Mouse (Mus musculus) neural tube, embryonic 15.5 days (tissue): Measurements from ENCODE around the gene Tenm2. TPM values are rescaled to one million over a fixed set of nuclear protein-coding genes. Genes with fewer than 3 reads are reported as not detected.

Experiments
- ATAC-seq: fragments of 200-750 bp; cut with Nextera tagmentation; 2 replicates; pipeline ENCODE4 v1.8.0; 2017; ENCODE audit warnings: mild to moderate bottlenecking, moderate TSS enrichment, moderate library complexity; ENCODE audit not compliant: low FRiP score
- H3K27ac ChIP-seq: fragments of 300-500 bp; sonication (generic); replicated peaks from 2 replicates; pipeline ENCODE4 v1.5.1; 2015; ENCODE audit warnings: mild to moderate bottlenecking, inconsistent platforms
- H3K27me3 ChIP-seq: fragments of 300-500 bp; sonication (generic); replicated peaks from 2 replicates; pipeline ENCODE4 v1.6.1; 2015; ENCODE audit warnings: inconsistent platforms
- H3K36me3 ChIP-seq: fragments of 300-500 bp; sonication (generic); 2 replicates; pipeline ENCODE4 v1.6.1; 2015; ENCODE audit warnings: inconsistent platforms
- H3K4me1 ChIP-seq: fragments of 300-500 bp; sonication (generic); 2 replicates; pipeline ENCODE4 v1.6.1; 2015; ENCODE audit warnings: inconsistent platforms
- H3K4me2 ChIP-seq: fragments of 300-500 bp; sonication (generic); 2 replicates; pipeline ENCODE4 v1.6.1; 2015; ENCODE audit warnings: inconsistent platforms, mild to moderate bottlenecking, moderate library complexity
- H3K4me3 ChIP-seq: fragments of 300-500 bp; sonication (generic); replicated peaks from 2 replicates; pipeline ENCODE4 v1.5.1; 2015; ENCODE audit warnings: mild to moderate bottlenecking, inconsistent platforms
- H3K9ac ChIP-seq: fragments of 300-500 bp; sonication (generic); replicated peaks from 2 replicates; pipeline ENCODE4 v1.6.1; 2015; ENCODE audit warnings: mild to moderate bottlenecking, inconsistent platforms
- H3K9me3 ChIP-seq: fragments of 300-500 bp; sonication (generic); replicated peaks from 2 replicates; pipeline ENCODE4 v1.6.1; 2016; ENCODE audit warnings: inconsistent platforms
- WGBS: fragments of 180-500 bp; shearing (Covaris S2); methylation state at CpG from one replicate; pipeline ENCODE4 v1.1.7; 2015; ENCODE audit warnings: mixed read lengths; 5-methylcytosine and 5-hydroxymethylcytosine counted together
- polyA plus RNA-seq: library from polyadenylated mRNA; unstranded; fragments of >200 nt; fragmentation: Nextera tagmentation; extraction: Ambion mirVana; gene quantifications from 2 replicates; pipeline ENCODE4 v1.2.1, GENCODE M21; 2015

Tenm2 gene
- polyA plus RNA-seq, 1 experiment from 2014 or later, result 34.7 TPM

- Histone ChIP-seq H3K36me3 (no peaks in the 10 kb centered on the region), H3K4me2 (no peak overlapping the region), H3K27ac (no peak overlapping the region), H3K4me1 (0 out of 2 replicates have a peak, but pooled peaks cover 5% of the 10 kb centered on the region), H3K9me3 (no peaks in the 10 kb centered on the region), H3K27me3 (no peaks in the 10 kb centered on the region), H3K4me3 (no peak overlapping the region), H3K9ac (no peak overlapping the region)
- no peak for ATAC-seq
- 84% methylated on average over 5 of the region's 5 CpGs for WGBS
Observed at GRCm38 (mm10) chr11:36384696-36385095, 851.1 kb downstream of the Tenm2 start.

- no peak overlapping the region for H3K9ac ChIP-seq
- H3K4me1 ChIP-seq, result peaks cover 7% of the 10 kb centered on the region; the same call in 1 of the 2 replicates
- no peaks in the 10 kb centered on the region for H3K36me3 ChIP-seq
- no peak overlapping the region for H3K4me2 ChIP-seq
- WGBS, result 81% methylated on average over 7 of the region's 7 CpGs
- no peak for ATAC-seq
- H3K4me3 ChIP-seq, result no peak overlapping the region
- no peaks in the 10 kb centered on the region for H3K9me3 ChIP-seq
- no peak overlapping the region for H3K27ac ChIP-seq
- H3K27me3 ChIP-seq, result no peaks in the 10 kb centered on the region
Observed at GRCm38 (mm10) chr11:36371814-36372213, 864.0 kb downstream of the Tenm2 start.

- Histone ChIP-seq H3K4me2 (no peak overlapping the region), H3K27ac (no peak overlapping the region), H3K9me3 (no peaks in the 10 kb centered on the region), H3K36me3 (no peaks in the 10 kb centered on the region), H3K4me3 (no peak overlapping the region), H3K9ac (no peak overlapping the region), H3K4me1 (peaks cover 12% of the 10 kb centered on the region), H3K27me3 (no peaks in the 10 kb centered on the region)
- ATAC-seq, result peak; percentile 62
- 67% methylated on average over 5 of the region's 5 CpGs for WGBS
Observed at GRCm38 (mm10) chr11:36365067-36365466, 870.7 kb downstream of the Tenm2 start.

GRCm38 (mm10) chr11:36364441-36364840 is 871.3 kb downstream of the Tenm2 start:
- 70% methylated on average over 9 of the region's 9 CpGs for WGBS

GRCm38 (mm10) chr11:36362514-36362913 is 873.2 kb downstream of the Tenm2 start:
- Histone ChIP-seq H3K4me2 (no peak overlapping the region), H3K9me3 (no peaks in the 10 kb centered on the region), H3K4me3 (no peak overlapping the region), H3K36me3 (no peaks in the 10 kb centered on the region), H3K9ac (no peak overlapping the region), H3K27me3 (no peaks in the 10 kb centered on the region), H3K4me1 (peaks cover 7% of the 10 kb centered on the region), H3K27ac (no peak overlapping the region)
- ATAC-seq, result no peak
- WGBS, result 73% methylated on average over 8 of the region's 8 CpGs

More at GRCm38 (mm10) chr11:36364441-36364840, 871.3 kb downstream of the Tenm2 start:
- H3K4me1 ChIP-seq, result peaks cover 7% of the 10 kb centered on the region
- H3K9ac ChIP-seq, result no peak overlapping the region
- no peaks in the 10 kb centered on the region for H3K36me3 ChIP-seq
- H3K4me3 ChIP-seq, result no peak overlapping the region
- H3K27ac ChIP-seq, result no peak overlapping the region
- no peak overlapping the region for H3K4me2 ChIP-seq
- H3K27me3 ChIP-seq, result no peaks in the 10 kb centered on the region
- ATAC-seq, result no peak
- H3K9me3 ChIP-seq, result no peaks in the 10 kb centered on the region

GRCm38 (mm10) chr11:36353252-36353651 is 882.5 kb downstream of the Tenm2 start:
- H3K27me3 ChIP-seq, result no peaks in the 10 kb centered on the region
- no peak for ATAC-seq
- H3K9me3 ChIP-seq, result no peaks in the 10 kb centered on the region
- H3K4me1 ChIP-seq, result peaks cover 4% of the 10 kb centered on the region
- no peak overlapping the region for H3K9ac ChIP-seq
- WGBS, result 74% methylated on average over 1 of the region's 1 CpGs
- no peak overlapping the region for H3K4me3 ChIP-seq
- no peaks in the 10 kb centered on the region for H3K36me3 ChIP-seq
- no peak overlapping the region for H3K27ac ChIP-seq
- no peak overlapping the region for H3K4me2 ChIP-seq

GRCm38 (mm10) chr11:36351752-36352151 is 884.0 kb downstream of the Tenm2 start:
- no peaks in the 10 kb centered on the region for H3K9me3 ChIP-seq
- H3K4me2 ChIP-seq, result no peak overlapping the region
- ATAC-seq, result no peak
- H3K4me1 ChIP-seq, result peaks cover 4% of the 10 kb centered on the region
- H3K27ac ChIP-seq, result no peak overlapping the region
- H3K9ac ChIP-seq, result no peak overlapping the region
- 49% methylated on average over 6 of the region's 6 CpGs for WGBS
- no peaks in the 10 kb centered on the region for H3K36me3 ChIP-seq
- H3K4me3 ChIP-seq, result no peak overlapping the region
- H3K27me3 ChIP-seq, result no peaks in the 10 kb centered on the region

GRCm38 (mm10) chr11:36351341-36351740 is 884.4 kb downstream of the Tenm2 start:
- peaks cover 4% of the 10 kb centered on the region for H3K4me1 ChIP-seq
- H3K27me3 ChIP-seq, result no peaks in the 10 kb centered on the region
- H3K9me3 ChIP-seq, result no peaks in the 10 kb centered on the region
- ATAC-seq, result no peak
- WGBS, result 86% methylated on average over 6 of the region's 6 CpGs
- no peak overlapping the region for H3K4me2 ChIP-seq
- H3K9ac ChIP-seq, result no peak overlapping the region
- no peaks in the 10 kb centered on the region for H3K36me3 ChIP-seq
- no peak overlapping the region for H3K27ac ChIP-seq
- H3K4me3 ChIP-seq, result no peak overlapping the region

- ATAC-seq, result no peak
Observed at GRCm38 (mm10) chr11:36350264-36350663, 885.5 kb downstream of the Tenm2 start.

GRCm38 (mm10) chr11:36349856-36350255 is 885.9 kb downstream of the Tenm2 start:
- no peak for ATAC-seq
- H3K27ac ChIP-seq, result no peak overlapping the region
- H3K27me3 ChIP-seq, result no peaks in the 10 kb centered on the region
- no peak overlapping the region for H3K4me3 ChIP-seq
- H3K4me2 ChIP-seq, result no peak overlapping the region
- H3K36me3 ChIP-seq, result no peaks in the 10 kb centered on the region
- WGBS, result 31% methylated on average over 2 of the region's 2 CpGs
- no peak overlapping the region for H3K9ac ChIP-seq
- peaks cover 4% of the 10 kb centered on the region for H3K4me1 ChIP-seq
- H3K9me3 ChIP-seq, result no peaks in the 10 kb centered on the region

More at GRCm38 (mm10) chr11:36350264-36350663, 885.5 kb downstream of the Tenm2 start:
- Histone ChIP-seq H3K36me3 (no peaks in the 10 kb centered on the region), H3K4me1 (peaks cover 4% of the 10 kb centered on the region), H3K9ac (no peak overlapping the region), H3K27me3 (no peaks in the 10 kb centered on the region), H3K9me3 (no peaks in the 10 kb centered on the region), H3K4me3 (no peak overlapping the region), H3K27ac (no peak overlapping the region), H3K4me2 (no peak overlapping the region)
- WGBS, result 70% methylated on average over 1 of the region's 1 CpGs

GRCm38 (mm10) chr11:36341799-36342198 is 894.0 kb downstream of the Tenm2 start:
- H3K36me3 ChIP-seq, result no peaks in the 10 kb centered on the region
- H3K27ac ChIP-seq, result no peak overlapping the region
- no peaks in the 10 kb centered on the region for H3K27me3 ChIP-seq
- H3K9ac ChIP-seq, result no peak overlapping the region
- no peak overlapping the region for H3K4me3 ChIP-seq
- ATAC-seq, result no peak
- WGBS, result 86% methylated on average over 3 of the region's 3 CpGs
- H3K4me1 ChIP-seq, result no peaks in the 10 kb centered on the region
- H3K9me3 ChIP-seq, result no peaks in the 10 kb centered on the region
- no peak overlapping the region for H3K4me2 ChIP-seq

- Histone ChIP-seq H3K9ac (no peak overlapping the region), H3K4me3 (no peak overlapping the region), H3K9me3 (no peaks in the 10 kb centered on the region), H3K27ac (no peak overlapping the region), H3K36me3 (no peaks in the 10 kb centered on the region), H3K27me3 (no peaks in the 10 kb centered on the region), H3K4me2 (no peak overlapping the region), H3K4me1 (peaks cover 3% of the 10 kb centered on the region)
- no peak for ATAC-seq
- 78% methylated on average over 4 of the region's 4 CpGs for WGBS
Observed at GRCm38 (mm10) chr11:36338424-36338823, 897.3 kb downstream of the Tenm2 start.

- no peak overlapping the region for H3K9ac ChIP-seq
- ATAC-seq, result no peak
- no peaks in the 10 kb centered on the region for H3K9me3 ChIP-seq
- no peak overlapping the region for H3K27ac ChIP-seq
- H3K4me3 ChIP-seq, result no peak overlapping the region
- H3K4me1 ChIP-seq, result peaks cover 8% of the 10 kb centered on the region
- H3K4me2 ChIP-seq, result no peak overlapping the region
- H3K36me3 ChIP-seq, result no peaks in the 10 kb centered on the region
- WGBS, result 87% methylated on average over 6 of the region's 6 CpGs
- no peaks in the 10 kb centered on the region for H3K27me3 ChIP-seq
Observed at GRCm38 (mm10) chr11:36337063-36337462, 898.7 kb downstream of the Tenm2 start.
